Mouse (Mus musculus): ENCODE measurements around the gene Xrn2. TPM values are rescaled to one million over a fixed set of nuclear protein-coding genes. Genes with fewer than 3 reads are reported as not detected.

Gene Xrn2
- total RNA-seq, 2 experiments from 2014 or later, result 54.7 to 64.9 TPM

DNA sequence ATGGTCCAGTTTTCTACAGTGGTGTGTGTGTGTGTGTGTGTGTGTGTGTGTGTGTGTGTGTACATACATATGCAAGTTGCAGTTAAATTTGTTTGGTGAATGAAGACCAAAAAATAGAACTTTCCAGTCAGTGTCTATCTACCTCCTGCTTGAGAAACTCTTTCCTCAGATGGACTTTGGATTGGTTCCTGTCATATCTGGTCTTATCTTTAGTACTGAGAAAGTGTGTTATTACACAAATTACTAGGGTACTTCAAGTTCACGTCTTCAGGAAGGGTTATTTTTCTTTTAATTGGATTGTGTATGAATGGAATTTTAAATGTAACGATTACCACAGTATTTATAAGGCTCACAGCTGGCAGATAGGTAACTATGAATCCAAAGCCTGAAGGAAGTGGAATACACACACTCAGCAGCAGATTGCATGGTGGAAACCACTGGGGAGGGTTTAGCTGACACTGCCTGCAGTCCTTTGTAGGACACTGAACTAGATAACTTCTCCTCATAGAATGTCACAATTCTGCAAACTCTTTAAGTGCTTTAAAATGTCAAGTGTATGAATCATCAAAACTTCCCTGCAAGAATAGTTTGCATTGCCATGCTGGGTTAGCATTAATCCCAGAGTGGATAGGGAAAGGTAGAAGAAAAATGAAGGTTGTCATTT lies 40.6 kb downstream of the Xrn2 start:
- no peak for DNase-seq

DNA sequence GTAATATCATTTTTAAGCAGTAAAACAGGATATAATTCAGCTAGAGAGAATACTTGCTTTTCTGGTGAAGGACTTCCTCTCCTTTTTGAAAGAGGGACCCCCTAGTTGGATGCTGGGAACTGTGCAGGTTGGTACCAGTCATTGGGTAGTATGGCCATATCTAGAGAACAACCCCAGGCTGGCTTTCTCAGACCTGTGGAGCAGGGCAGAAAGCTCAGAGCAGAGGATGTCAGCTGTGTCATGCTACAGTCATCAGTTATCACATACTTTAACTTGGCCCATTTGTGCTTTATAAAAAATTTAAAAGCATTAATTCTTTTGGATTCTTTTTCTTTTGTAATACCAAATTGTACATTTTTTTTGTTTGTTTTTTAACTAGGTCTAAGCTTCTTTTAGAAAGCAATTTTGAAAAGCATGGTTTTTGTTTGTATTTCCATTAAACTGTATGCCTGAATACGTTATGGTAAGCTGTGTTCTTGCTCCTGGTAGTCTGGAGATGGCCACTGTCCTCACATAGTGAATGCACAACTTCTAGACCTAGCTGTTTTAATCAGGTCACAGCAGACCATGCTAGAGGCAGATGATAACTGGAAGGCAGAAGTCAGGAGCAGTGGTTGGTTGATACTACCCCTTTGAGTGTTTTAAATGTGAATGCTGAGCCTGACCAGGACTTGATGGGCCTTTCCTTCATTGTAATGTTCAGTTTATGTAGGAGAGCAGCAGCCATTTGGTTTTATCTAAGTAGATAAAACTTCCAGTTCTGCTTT lies 54.9 kb downstream of the Xrn2 start:
- DNase-seq, result no peak

GRCm38 (mm10) chr2:147069077-147069476 lies 56.3 kb downstream of the Xrn2 start:
- no peak for DNase-seq

DNA sequence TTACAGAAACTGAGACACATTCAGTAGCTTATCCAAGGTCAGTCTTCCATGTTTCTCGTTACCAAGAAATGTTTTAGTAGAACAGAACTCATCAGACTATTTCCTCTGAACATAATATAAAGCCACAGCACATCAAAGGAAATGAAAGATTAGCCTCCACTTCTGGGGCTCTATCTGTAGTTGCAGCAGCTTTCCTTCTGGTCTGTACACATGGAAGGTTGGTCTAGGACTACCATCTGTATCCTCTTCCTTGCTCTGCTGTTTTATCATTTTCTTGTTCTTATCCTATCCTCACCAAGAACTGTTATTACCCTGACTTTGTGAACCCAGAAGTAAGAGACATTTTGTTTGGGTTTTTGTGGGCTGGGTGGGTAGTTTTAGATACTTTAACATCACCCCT lies 57.5 kb downstream of the Xrn2 start:
- no peak for DNase-seq

- no peak for DNase-seq
Observed at GRCm38 (mm10) chr2:147073962-147074361, 61.2 kb downstream of the Xrn2 start.

DNA sequence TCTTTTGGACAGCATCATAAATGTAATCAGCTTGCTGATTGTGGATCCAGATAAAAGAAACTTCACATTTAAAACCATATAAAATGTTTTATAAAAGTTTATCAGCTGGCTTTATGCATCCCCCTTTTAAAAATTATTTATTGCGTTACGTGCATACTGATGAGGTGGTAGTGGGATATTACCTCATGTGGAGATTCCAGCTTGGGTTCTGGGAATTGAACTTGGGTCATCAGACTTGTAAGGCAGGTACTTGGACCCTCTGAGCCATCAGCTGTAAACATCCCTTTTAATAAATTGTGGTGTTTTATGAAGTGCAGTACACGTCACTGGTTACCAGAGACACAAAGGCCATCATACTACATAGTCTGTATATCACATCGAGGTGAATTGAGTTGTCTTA lies 61.6 kb downstream of the Xrn2 start:
- no peak for DNase-seq

- DNase-seq, result no peak
Observed at GRCm38 (mm10) chr2:147082391-147082790, 69.6 kb downstream of the Xrn2 start.

DNA sequence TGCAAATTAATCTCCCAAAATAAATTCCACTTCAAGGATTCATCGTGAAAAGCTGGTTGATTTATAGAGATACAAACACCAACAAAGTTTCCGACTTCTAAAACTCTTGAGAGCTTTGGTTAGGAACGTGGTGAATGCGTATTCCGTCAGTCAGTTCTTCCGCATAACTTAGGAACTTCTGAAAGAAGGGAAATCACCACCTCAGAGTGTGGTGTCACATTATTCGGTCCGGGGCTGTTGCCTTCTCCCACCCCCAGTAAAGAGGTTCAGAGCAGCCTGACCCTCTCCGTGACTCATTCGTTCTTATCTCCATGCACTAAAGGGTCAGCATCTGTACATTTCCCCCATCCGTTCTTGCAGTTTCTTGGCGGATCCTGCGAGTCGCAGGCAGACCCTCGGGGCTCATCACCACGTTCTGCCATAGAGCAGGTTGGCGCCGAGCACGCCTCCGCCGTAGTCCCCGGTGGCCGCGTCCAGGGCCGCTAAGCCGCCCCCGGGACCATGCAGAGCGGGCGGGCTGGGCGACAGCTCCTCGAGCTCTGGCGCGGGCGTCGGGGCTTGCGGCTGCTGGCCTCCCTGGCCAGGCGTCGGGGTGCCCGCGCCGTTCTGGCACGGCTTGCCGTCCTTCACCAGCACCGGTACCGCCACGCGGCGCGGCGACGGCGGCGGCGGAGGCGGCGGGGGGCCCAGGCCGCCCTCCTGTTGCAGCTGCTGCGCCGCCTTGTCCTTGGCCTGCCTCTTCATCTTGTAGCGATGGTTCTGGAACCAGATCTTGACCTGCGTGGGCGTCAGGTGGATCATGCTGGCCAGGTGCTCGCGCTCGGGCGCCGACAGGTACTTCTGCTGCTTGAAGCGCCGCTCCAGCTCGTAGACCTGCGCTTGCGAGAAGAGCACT lies 70.9 kb downstream of the Xrn2 start:
- DNase-seq, result peak; percentile 13

DNA sequence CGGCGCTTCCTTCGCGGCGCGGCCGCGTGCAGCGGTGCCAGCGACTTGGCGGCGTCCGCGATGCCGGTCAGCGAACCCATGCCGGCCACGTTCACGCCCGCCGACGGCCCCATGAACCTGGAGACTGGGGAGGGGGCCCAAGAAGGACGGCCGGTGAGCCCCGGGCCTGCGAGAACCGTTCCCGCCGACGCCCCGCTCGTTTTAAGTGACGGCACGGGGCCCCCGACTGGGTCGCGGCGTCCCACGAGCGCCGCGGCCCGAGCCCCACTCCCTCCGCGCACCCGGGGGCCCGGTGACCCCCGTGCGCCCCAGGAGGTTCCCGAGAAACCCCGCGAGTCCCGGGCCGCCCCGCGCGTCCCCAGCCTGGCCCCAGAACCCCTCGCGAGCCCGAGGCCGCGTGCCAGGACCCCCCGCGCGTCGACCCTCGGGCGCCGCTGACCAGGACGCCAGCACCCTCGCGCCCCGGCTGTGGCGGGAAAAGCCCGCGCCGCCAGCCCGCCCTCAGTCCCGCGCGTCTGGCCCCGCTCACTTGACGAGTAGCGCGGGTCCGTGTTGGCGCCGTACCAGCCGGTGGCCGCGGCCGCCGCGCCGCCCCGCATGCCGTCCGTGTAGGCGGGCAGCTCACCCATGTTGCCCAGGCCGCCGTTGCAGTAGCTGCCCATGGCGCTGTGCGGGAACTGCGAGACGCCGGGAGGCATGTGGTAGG lies 71.7 kb downstream of the Xrn2 start:
- DNase-seq, result peak; percentile 11

GRCm38 (mm10) chr2:147085072-147085870 lies 72.5 kb downstream of the Xrn2 start, which contains the start of gene Nkx2-4:
Nkx2-4 (minus strand) TSS chr2:147085445.
- peak; percentile 3 for DNase-seq

GRCm38 (mm10) chr2:147085937-147086336 lies 73.1 kb downstream of the Xrn2 start:
- no peak for DNase-seq

DNA sequence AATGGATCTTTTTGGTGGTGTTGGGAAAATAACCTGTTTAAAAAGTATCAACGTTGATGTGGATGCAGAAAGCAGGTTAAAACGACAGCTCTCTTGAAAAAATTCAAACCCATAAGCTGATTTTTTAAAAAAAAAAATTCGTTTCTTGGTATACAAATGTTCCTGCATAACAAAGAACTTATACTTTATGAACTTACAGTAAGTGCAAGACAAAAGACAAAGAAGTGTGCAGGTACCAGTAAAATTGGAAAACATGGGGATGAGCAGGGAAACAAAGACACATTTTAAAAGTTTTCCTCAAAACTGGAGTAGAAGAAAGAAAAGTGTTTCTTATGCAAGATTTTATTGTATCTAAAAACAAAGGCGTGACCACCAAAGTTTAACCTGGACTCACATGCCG lies 73.6 kb downstream of the Xrn2 start:
- DNase-seq, result no peak

DNA sequence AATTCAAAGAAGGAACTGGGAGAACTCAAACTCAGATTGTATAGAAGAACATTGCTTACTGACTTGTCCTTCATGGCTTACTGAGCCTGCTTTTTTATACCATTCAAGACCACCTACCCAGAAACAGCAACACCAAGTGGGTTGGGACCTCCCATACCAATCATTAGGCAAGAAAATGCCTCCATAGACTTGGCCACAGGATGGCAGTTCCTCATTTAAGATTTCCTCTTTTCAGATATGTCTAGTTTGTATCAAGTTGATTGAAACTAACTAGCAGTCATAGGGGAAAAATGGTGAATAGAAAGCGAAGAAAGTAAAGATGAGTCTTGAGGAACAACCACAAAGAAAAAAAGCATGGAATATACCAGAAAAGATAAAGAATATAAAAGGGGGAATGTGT lies 106.9 kb downstream of the Xrn2 start:
- DNase-seq, result no peak

GRCm38 (mm10) chr2:147127366-147127765 lies 114.6 kb downstream of the Xrn2 start:
- DNase-seq, result no peak

Other genes starting within 250 kb of the Xrn2 start
- gene Kiz, start 157.1 kb upstream of the Xrn2 start, total RNA-seq (2021), result 10 to 100 TPM; 37.6 to 43.8 TPM
- not detected for gene Nkx2-4, start 72.4 kb downstream of the Xrn2 start, total RNA-seq (2021)
- gene Nkx2-2, start 181.2 kb downstream of the Xrn2 start, total RNA-seq (2021), result not detected